Mouse (Mus musculus) activated CD4-positive, CD25-positive, alpha-beta regulatory T cell, adult 4 months (primary cell): ENCODE data around the gene Midn. TPM values are rescaled to one million over a fixed set of nuclear protein-coding genes. Genes with fewer than 3 reads are reported as not detected.

Experiments
- ATAC-seq: one replicate; pipeline ENCODE4 v1.8.0; 2017
- polyA plus RNA-seq, 2 experiments: library from polyadenylated mRNA; unstranded; fragments of 100-300 nt; shearing (Covaris generic); gene quantifications; one replicate each; pipeline ENCODE4 v1.2.1; 2017

Gene Midn
- polyA plus RNA-seq, 2 experiments from 2014 or later: 7.3 to 9.2 TPM

DNA sequence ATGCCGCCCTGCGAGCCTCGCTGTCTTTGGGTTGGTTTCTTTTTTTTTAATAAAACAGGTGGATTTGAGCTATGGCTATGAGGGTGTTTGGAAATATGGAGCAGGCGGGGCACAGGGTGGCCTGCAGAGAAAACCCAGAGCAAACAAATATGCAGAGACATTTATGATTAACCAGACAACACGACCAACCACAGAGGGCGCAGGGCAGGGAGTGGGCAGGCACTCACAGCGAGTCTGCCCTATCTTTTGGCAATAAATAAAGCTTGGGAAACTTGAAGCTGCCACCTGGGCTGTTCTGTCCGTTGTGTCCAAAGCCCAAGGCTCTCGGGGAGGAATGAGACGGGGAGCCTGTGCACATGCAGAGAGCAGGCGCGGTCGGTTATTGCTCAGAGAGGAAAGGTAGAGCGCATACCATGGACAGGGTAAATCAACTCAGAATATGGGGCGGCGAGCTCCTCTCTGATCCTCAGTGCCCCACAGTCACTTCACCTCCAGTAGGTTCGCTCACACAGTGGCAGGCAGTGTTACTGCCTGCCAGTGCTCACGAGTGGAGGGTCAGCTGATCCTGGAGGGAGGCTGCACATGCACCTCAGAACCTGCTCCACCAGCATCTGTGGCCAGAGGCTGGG lies 17.6 kb upstream of the Midn start:
- no peak for ATAC-seq

DNA sequence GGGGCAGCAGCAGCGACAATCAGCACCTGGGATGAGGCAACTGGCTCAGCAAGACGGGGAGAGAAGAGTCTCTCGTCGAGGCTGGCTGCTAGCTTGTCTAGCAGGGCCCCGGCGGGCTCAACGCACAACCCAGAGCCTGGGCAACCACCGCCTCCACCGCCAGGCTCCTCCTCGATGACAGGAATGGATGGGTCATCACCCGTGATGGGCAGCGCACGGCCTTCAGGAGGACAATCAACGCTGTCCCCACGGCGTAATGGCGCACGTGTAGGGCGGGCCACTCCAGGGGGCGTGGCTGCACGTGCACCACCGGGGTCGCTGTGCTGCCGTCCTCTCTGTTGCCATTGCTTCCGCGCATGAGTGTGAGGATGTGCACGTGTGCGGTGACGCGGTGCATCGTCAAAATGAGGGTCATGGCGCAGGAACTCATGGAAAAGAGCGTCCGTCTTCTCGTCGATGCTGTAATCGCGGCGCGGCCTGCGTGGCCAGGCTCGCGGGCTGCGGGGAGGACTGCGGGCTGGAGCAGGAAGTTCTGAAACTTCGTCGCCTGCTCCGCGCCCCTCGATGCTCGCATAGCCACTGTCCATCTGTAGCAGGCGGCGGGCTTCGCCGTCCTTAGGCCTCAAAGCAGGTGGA lies 16.6 kb upstream of the Midn start:
- ATAC-seq: no peak

DNA sequence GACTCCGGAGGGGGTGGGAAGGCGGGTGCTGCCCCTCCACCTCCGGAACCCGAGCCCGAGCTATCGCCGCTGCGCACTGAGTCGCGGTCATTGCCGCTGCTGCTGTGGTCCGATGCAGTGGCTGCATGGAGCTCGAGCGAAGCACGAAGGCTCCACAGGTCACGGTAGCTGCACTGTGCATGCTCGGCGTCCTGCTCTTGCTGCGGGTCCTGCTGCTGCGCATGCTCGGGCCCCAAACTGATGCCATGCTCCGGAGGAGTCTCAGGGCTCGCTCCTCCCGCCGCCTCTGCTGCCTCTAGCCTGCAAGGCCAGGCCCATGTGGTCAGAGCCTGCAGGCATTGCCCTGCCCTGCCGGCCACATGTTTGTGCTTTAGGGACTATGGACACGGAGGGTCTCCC lies 16.1 kb upstream of the Midn start:
- ATAC-seq: no peak

DNA sequence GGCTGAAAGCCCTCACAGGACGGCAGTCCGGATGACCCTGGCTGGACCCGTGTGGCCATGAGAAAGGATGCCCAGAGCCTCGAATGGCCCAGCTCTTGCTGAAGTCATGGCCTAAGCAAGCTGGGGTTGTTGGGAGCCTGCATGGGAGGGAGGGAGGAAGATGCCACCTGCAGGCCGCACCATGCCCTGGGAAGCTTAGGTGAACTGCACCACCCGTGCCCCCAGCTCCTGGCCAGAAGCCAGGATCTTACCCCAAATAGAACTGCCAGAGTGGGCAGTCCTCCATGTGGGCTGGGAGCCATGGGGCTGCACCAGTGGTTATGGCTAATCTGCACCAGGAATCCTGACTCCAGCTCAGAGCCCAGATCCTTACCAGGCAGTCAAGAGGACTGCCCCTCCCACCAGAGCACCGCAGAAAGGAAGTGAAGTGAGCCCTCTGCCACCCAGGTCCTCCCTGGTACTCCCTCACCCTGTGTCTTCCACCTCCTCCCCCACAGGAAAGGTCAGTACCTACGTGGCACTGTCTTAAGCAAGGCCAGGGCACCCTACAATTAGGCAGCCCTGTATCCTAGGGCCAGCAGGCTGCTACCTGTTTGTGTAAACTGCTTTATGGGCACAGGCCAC lies 14.7 kb upstream of the Midn start:
- no peak for ATAC-seq

DNA sequence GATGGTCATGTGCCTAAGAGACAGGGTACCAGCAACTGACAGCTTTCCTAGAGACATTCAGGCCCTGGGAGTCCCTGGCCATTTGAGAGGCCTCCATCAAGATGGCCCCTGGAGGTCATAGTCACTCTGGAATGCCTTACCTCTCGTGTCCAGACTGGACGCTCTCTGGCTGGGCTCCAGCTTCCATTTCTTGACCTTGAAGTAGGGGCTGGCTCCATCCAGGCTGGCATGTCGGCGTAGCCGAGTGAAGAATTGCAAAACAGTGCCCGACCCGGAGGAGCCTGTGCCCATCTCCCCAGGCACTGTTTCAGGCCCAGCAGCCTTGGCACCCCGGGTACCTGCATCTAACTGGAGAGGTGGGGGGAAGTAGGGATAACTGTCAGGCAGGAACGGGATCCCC lies 13.7 kb upstream of the Midn start:
- ATAC-seq: no peak

DNA sequence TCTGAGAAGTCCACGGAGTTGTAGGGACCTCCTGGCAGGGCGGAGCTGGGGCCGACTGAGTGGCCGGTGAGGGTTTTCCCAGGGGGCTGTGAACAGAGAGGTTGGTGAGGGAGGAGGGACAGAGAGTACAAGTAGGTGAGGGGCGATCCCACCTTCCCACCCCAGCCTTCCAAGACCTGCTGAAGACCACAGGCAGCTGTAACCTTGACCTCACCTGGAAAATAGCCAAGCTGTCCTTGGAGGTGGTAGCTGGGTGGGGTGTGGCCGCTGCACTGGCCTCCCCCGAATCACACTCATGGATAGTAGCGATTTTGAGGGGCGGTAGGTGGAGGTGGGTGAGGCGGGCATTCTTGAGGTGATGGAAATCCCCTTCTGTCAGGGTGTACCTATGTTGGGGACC lies 12.9 kb upstream of the Midn start:
- no peak for ATAC-seq

DNA sequence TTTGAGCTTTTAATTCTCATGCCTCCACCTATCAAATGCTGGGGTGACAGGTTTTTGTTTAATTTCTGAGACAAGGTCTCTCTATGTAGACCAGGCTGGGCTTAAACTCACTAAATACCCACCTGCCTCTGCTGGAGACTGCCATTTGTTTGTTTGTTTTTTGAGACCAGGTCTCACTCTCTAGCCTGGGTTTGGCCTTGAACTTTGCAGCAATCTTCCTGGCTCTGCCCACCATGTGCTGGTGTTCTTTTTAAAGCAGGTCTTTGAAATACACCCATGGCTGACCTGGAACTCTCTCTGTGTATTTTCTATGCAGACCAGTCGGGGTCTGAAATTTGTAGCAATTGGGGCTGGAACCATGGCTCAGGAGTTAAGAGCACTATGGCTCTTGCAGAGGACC lies 12.4 kb upstream of the Midn start:
- no peak for ATAC-seq

DNA sequence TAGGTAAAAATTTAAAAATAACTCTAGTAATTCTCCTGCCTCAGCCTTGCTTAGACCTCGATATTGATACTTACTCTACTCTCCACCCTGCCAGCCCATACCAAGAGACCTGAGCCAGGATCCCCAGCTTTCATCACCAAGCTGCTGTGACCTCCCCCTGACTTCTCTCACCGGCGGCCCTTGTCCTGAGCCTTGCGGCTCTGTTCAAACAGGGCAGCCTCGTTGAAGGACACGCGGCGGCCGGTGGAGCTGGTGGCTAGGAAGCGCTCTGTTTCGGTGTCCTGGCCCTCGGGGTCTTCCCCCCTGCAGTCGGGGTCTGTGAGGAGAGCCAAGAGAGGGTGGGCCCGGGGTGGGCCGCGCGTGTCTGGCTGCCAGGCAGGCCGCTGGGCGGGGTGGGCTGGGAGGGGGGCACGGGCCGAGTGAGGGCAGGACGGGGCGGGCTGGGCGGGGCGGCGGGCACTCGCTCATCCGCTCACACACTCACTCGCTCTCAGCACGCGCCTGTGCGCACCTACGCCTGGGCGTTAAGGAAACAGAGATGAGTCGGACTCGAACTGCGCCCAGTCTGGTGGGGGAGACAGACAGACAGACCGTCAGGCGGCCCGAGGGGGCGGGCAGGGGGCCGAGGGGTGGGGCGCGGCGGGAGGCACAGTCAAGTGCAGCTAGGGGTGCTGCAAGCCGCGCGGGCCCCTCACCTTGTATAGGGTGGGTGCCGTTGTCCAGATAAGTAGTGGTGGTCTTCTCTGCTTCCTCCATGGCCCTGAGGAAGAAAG lies 11.7 kb upstream of the Midn start:
- ATAC-seq: no peak

DNA sequence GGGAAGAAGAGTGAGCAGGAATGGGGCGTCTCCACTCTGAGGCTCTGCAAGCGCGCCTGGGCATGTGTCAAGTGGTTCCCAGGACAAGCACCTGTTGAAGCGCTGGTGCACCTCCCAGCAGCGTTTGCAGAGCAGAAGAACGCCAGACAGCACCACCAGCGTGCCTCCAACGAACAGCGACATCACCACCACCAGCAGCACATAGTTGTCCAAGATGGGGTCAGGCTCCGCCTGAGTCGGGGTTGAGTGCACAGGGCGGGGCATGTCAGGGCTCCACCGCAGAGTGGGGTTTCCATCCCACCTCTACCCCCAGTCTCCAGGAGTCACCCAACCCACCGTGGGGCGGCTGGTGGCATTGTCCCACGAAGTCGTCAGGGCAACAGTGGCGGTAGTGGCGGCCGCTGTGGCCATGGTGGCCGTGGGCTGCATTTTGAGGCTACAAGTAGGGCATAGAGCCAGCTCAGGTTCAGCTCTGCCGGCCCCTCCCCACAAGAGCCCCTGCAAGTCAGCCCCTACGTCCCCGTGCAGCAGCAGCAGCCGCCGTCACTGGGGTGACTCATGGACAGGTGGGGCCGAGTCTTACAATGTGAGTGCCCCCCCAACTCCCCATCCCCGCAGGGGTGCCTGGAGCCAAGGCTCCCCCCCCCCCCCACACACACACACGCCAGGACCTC lies 11.0 kb upstream of the Midn start:
- ATAC-seq: no peak

DNA sequence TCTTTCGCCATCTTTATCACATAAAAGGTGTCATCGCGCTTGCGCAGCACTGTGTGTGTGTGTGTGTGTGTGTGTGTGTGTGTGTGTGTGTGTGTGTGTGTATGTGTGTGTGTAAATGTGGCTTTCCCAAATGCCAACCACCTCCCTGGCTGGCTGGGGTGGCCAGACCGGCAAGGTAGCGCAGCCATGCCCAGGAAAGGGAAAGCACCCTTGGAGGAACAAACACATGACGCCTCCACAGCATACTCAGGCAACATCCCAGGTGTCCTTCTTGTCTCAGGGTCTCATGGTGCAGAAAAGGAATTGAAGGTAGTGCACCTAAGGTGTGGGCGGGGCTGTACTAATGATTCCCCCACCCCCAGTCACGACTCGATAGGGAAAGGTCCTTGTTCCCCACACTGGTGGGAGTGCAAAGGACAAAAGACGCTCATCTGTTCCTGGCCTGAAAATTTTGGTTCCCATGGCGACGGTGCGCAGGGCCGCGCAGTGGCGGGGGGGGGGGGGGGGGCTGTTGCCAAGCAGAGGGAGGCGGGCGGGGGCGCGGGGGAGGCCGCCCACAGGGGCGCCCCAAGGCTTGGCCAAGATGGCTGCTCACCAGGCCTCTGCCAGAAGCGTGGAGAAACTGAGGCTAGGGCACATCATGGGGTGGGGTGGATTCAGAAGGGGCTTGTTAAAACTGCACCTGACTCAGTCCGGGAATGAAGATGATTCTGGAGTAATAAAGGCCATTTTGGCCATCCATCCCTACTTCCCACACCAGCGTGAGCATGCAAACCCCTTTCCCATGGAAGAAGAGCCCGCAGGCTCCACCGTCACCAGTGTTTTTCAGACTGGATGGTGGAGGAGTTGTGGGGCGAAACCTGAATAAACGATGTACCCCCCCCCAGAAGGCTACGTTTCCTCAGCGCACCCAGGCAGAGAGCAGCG lies 10.2 kb upstream of the Midn start:
- ATAC-seq: no peak

DNA sequence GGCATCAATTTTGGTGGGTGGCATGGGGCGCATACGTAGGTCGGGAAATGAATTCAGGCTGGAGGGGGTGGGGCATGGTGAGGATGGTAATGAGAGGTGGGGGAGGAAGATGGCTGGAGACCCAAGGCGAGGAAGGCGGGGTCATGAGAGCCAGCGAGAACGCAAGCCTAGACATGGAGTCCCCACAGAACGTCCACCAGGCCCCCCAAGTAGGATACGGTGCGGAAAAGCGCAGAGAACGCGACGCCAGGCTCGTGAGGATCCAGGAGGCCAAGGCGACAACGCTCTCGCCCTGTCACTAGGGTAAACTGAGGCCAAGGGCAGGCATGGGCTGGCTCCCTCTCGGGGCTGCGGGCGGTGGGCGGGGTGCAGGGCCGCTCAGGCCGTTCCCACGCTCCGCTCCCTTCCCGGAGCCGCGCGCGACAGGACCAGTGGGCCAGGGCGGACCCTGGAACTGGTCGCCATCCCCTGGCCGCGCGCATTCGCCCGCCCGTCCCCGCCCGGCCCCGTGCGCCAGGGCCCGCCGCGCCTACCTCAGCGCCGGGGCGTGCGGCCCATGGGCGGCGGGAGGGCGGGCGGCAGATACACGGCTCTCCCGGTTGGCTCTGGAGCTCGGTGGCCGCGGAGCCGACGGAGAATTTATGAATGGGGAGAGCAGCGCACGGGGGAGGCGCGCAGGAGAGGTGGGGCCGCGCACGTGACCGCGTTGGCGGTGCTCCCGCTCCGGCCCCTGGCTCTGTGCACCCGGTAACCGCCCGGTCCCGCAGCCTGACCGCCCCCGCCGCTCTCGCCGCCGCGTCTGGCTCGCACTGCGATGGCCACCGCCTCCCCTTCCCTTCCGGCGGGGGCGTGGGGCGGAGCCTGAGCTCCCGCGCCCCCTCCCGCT lies 9.3 kb upstream of the Midn start, which contains the start of gene Atp5d:
Atp5d (plus strand) TSS at position 80 of the 886 bp plus-strand sequence.
- no peak for ATAC-seq

DNA sequence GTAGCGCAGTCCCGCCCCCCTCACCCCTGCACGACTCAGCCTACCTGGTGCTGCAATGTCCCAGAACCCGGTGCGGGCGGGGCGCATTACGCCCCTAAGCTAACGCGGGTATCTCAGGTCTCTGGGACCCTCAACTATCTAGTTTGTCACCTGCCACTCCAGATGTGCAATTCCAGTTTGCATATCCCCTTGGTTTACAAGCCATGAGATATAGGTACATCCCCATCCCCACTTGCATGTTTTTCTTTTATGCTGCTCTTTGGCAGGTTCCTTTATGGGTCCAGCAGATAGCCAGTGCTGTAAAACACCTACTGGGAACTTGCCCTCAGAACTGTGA lies 8.7 kb upstream of the Midn start:
- no peak for ATAC-seq

DNA sequence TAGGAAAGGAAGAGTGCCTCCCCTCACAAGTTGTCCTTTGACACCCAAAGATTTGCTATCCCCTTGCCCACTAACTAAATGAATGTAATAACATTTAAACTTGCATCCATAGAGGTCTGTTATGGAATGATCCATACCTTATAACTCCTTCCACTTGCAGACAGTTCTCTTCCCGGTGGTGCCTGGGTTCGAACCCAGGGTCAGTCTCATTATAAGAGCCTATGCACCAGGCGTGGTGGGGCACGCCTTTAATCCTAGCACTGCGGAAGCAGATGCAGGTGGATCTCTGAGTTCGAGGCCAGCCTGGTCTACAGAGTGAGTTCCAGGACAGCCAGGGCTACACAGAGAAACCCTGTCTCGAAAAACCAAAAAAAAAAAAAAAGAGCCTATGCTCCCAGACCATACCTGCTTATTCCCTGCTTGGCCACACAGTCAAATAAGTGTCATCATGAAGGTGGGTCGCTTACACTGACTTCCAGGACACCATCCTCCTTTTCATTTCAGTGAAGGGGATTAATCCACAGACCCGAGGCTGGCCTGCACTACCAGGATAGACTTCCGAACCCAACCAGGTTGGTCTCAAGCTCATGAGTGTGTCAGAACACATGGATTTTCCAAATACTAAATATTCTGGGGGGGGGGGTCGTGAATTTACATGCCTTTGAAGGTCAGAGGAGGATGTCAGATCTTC lies 8.0 kb upstream of the Midn start:
- ATAC-seq: no peak

DNA sequence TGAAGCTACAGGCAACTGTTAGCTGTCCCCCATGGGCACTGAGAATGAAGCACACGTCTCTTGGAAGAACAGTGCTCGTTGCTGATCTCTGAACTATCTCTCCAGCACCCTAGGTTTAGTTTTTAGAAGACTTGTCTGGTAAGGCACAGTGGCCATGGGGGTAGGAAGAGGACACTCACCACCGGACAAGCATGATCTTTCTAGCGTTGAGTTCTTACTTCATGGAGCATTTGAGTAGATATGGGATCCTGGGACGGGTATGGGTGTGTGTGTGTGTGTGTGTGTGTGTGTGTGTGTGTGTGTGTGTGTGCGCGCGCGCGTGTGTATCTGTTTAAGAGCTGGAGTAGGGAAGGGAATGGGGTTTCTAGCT lies 7.4 kb upstream of the Midn start, which contains the start of gene Cbarp:
Cbarp (minus strand) TSS at position 170 of the 370 bp plus-strand sequence.
- no peak for ATAC-seq

DNA sequence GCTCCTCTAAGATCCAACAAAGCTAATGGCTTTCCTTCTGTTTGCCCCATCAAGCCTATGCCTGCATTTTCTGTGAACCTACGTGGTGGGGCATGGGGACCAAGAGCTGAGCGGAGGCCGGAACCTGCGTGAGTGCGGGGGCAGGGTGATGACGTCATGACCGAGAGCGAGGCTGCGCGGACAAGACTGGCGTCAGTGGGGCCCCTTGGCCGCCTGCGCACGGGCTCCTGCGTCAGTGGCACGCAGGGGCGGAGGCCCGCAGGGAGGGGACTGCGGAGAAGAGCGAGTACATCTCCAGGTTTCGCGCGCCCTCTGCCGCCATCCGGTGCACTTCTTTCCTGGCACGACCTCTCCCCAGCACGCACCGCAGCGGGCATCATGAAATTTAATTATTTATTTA lies 6.8 kb upstream of the Midn start:
- ATAC-seq: peak; percentile 79

DNA sequence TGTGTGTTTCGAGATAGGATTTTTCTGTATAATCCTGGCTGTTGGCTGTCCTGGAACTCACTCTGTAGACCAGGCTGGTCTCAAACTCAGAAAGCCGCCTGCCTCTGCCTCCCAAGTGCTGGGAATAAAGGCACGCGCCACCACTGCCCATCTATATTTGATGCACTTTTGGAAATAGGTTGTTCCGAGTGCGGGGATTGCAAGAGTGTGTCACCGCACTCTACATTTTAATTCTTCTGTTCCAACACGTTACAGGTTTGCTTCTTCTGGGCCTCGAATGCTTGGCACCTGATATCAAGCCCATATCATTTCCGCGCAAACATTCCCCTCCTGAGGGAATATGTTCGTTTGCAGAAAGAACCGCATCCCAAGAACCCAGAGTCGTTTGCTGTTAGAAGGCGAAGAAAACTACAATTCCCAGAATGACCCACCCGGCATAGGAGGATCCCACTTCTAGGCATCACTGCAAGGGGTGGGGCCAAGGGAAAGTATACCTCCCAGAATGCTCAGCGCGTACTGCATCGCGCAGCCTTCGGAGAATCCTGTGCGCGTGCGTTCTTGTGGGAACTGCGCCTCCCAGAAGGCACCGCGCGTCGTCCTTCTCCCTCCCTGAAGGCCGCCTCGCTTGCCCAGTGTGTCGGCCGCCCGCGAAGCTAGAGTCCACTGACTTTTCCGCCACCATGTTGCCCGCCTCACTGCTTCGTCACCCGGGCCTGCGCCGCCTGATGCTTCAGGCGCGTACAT lies 6.1 kb upstream of the Midn start:
- peak; percentile 58 for ATAC-seq

DNA sequence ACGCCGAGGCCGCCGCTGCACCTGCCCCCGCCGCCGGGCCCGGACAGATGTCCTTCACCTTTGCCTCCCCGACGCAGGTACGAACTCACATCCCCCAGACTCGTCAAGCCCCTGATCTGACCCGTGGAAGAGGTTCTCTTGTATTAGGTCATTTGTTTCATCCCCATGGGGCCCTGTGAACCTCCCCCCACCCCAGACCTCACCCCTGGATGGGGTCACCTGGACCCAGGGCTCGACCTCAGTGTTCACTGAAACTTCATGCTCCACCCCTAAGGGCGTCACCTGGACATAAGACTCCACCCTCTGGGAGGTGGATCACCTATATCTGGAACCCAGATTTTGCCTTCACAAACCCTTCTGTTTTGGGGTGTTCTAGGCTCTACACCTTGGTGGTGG lies 5.5 kb upstream of the Midn start:
- ATAC-seq: no peak

DNA sequence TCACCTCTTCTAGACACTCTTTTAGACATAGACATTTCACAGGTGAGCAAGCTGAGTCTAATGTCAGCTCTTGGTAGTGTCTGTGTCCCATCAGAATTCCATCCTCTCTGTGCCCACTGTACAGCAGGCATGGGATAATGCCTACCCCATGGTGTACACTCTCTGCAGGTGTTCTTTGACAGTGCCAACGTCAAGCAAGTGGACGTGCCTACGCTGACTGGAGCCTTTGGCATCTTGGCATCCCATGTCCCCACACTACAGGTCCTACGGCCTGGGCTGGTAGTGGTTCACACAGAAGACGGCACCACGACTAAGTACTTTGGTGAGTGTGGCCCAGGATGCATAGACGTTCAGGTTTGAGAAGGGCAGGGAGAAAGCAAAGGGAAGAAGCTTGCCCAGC lies 4.4 kb upstream of the Midn start:
- ATAC-seq: no peak

DNA sequence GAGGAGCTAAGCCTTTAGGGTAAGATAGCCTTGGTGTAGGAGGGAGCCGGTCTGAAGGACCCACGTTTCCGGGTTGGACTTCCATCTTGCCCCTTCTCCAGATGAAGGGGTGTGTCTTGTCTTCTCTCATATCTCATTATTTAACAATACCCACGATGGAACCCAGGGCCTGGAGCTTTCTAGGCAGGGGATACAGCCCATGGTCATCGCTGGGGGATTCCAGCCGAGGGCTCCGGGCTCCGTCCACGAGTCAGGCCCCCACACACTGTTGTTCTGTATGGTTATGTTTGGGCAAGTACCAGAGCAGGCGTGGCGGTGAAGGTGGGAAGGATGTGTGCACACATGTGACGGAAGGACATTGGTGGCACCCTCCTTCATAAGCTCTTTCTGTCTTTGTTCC lies 3.9 kb upstream of the Midn start:
- no peak for ATAC-seq
